Mouse (Mus musculus): Measurements from ENCODE around the gene Lsm12.

DNA sequence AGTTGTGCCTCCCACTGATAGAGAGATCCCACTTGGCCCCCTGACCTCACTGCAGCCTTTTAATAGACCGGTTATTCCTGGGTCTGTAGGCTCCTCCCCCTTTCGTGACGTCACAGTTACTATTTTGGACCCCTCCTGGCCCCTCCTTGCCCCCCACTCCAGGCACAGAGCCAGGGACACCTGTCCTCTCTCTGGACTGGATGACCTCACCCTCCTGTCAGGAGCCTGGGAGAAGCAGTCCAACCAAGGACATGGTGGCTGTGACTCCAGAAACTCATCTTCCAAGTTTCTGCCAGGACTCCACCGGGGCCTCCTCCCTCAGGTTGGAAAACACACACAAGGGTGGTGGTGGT lies 34.9 kb upstream of the Lsm12 start:
- TF ChIP-seq EP300 (IDR thresholded peaks at IDR 0.05; ENCODE audit: low read depth) (no peak), CTCF (IDR thresholded peaks at IDR 0.05; ENCODE audit: low read depth) (no peak)

Data from liver, embryonic 14.5 days (tissue).